In genomic region chr4:118413553-118413952, GRCm38 (mm10) we compare ENCODE assay signal across 22 mouse cellular contexts. TPM values are rescaled to one million over a fixed set of nuclear protein-coding genes. Genes with fewer than 3 reads are reported as not detected.
A peak's percentile ranks its signal among the peaks of the same experiment; 100 is the strongest.
DNase-seq lines count a peak whose midpoint lies in the region; ATAC-seq and TF ChIP-seq lines count a peak whose summit lies in the region.
"Had no signal": no experiment of that assay in that cellular context is flagged by ENCODE, and none has a peak within 500 bp of the region (broad histone marks: within the 10 kb centered on the region; RNA-seq: fewer than 3 reads in every experiment).

No protein-coding gene starts in this region.

- H3K4me1 ChIP-seq in cerebellum, adult 2 months (ENCODE audit: control insufficient read depth, insufficient read depth, low read length): no peaks in the 10 kb centered on the region; the same call in 1 of the 2 replicates

- ATAC-seq in cerebellum, adult (ENCODE audit: insufficient number of reproducible peaks, low FRiP score, low TSS enrichment): no peak
- ATAC-seq: CD4-positive, CD25-positive, alpha-beta regulatory T cell, adult 4 months; forebrain, embryonic 13.5 days; forebrain, embryonic 16.5 days; hindbrain, embryonic 16.5 days; intestine, embryonic 15.5 days had no signal

- peak; percentile 35 to 38 for DNase-seq in cerebellum, adult 18-20 months
- peak; percentile 52 to 64 for DNase-seq in cerebellum, adult 2 months
- DNase-seq in cerebellum, adult 9-10 months: peak; percentile 42
- peak; percentile 49 to 50 for DNase-seq in cerebellum, postnatal 14 days
- DNase-seq in adrenal gland, adult 2 months: no peak
- no peak for DNase-seq in frontal cortex, postnatal 25 days (ENCODE audit: low spot score in 2 of 2)
- DNase-seq in ovary, postnatal 36 days (ENCODE audit: low spot score): no peak
- DNase-seq: adrenal gland, adult 8-10 months; adrenal gland, postnatal 25 days; gastrocnemius, adult 2 months; gastrocnemius, postnatal 14 days; heart, adult 11 months; kidney, adult 11 months had no signal

- 95% methylated on average over 5 of the region's 5 CpGs for WGBS in cerebellum, adult 2 months

- no peak overlapping the region for H3K4me3 ChIP-seq in cerebellum, adult 2 months (replicated peaks; ENCODE audit: insufficient read depth, low read depth, low read length)
- H3K4me3 ChIP-seq: forebrain, embryonic 10.5 days; forebrain, embryonic 13.5 days; gastrocnemius, adult 2 months; hindbrain, embryonic 12.5 days; intestine, embryonic 15.5 days had no signal

- TF ChIP-seq CTCF in cerebellum, adult 2 months (IDR thresholded peaks at IDR 0.05; ENCODE audit: borderline replicate concordance, insufficient read depth, low read depth, low read length): no peak

- no peak overlapping the region for H3K27ac ChIP-seq in cerebellum, adult 2 months (ENCODE audit: insufficient read depth, low read length)
- H3K27ac ChIP-seq: forebrain, embryonic 10.5 days; forebrain, embryonic 13.5 days; gastrocnemius, adult 2 months; hindbrain, embryonic 12.5 days; intestine, embryonic 15.5 days had no signal

- H3K27me3 ChIP-seq in cerebellum, adult 2 months (ENCODE audit: control insufficient read depth, insufficient read depth, low read length): no peaks in the 10 kb centered on the region
- H3K27me3 ChIP-seq: forebrain, embryonic 13.5 days; hindbrain, embryonic 12.5 days; intestine, embryonic 15.5 days had no signal

- TF ChIP-seq POLR2A in cerebellum, adult 2 months (IDR thresholded peaks at IDR 0.05; ENCODE audit: borderline replicate concordance, insufficient read depth, low read length): no peak

RNA-seq across cellular contexts. Expression of gene Med8, which starts 4.4 kb away (rescaled TPM):
- polyA plus RNA-seq in cerebellum, adult 2 months (2012; rRNA removed): 61.0 and 65.8 TPM in 2 replicates
- total RNA-seq in adrenal gland, adult 2 months (2021): 10 to 100 TPM; 55.6 to 68.1 TPM
- 10.6 and 12.1 TPM in 2 replicates for polyA plus RNA-seq in adrenal gland, adult 2 months (2012; rRNA removed)

RNA-seq across cellular contexts. Expression of gene Szt2, which starts 4.5 kb away (rescaled TPM):
- 38.0 and 38.6 TPM in 2 replicates for polyA plus RNA-seq in cerebellum, adult 2 months (2012; rRNA removed)
- total RNA-seq in adrenal gland, adult 2 months (2021): 10 to 100 TPM; 17.1 to 18.0 TPM
- 36.6 and 39.7 TPM in 2 replicates for polyA plus RNA-seq in adrenal gland, adult 2 months (2012; rRNA removed)

RNA-seq across cellular contexts. Expression of gene Elovl1, which starts 14.3 kb away (rescaled TPM):
- polyA plus RNA-seq in cerebellum, adult 2 months (2012; rRNA removed): 79.1 and 85.4 TPM in 2 replicates
- total RNA-seq in adrenal gland, adult 2 months (2021): 100 to 1,000 TPM in 1 of 2 experiments, 10 to 100 TPM in 1; 81.0 to 123 TPM
- polyA plus RNA-seq in adrenal gland, adult 2 months (2012; rRNA removed): 158 and 228 TPM in 2 replicates

RNA-seq across cellular contexts. Expression of gene Cdc20, which starts 23.6 kb away (rescaled TPM):
- 3.4 and 3.6 TPM in 2 replicates for polyA plus RNA-seq in cerebellum, adult 2 months (2012; rRNA removed)
- 1 to 10 TPM; 3.6 to 4.5 TPM for total RNA-seq in adrenal gland, adult 2 months (2021)
- polyA plus RNA-seq in adrenal gland, adult 2 months (2012; rRNA removed): 6.9 and 8.1 TPM in 2 replicates

RNA-seq across cellular contexts. Expression of gene Mpl, which starts 43.8 kb away (rescaled TPM):
- polyA plus RNA-seq in cerebellum, adult 2 months (2012; rRNA removed): 0.05 TPM in 2 replicates
- total RNA-seq in adrenal gland, adult 2 months (2021): under 1 TPM in 1 of 2 experiments, not detected in 1; 0.17 TPM
- polyA plus RNA-seq in adrenal gland, adult 2 months (2012; rRNA removed): 0.04 TPM in 1 of 2 replicates, not detected in the other
- total RNA-seq: adrenal gland, postnatal 25 days; gastrocnemius, adult 2 months; gastrocnemius, postnatal 14 days had no signal
- polyA plus RNA-seq: C2C12; CD4-positive, CD25-positive, alpha-beta regulatory T cell, adult 4 months; forebrain, embryonic 16.5 days had no signal

Comparison
In these comparisons a context has a peak if more than half of its experiments do, and no peak if none do; other contexts are left out.
1. DNase-seq: peak in cerebellum, adult 18-20 months (2 of 2), cerebellum, adult 2 months (2 of 2), cerebellum, adult 9-10 months (single experiment) and cerebellum, postnatal 14 days (2 of 2); none in adrenal gland, adult 2 months (single experiment), frontal cortex, postnatal 25 days (0 of 2) and ovary, postnatal 36 days (single experiment).